Mouse (Mus musculus) left cerebral cortex, adult 2 months (tissue): ENCODE measurements at regions not wholly inside any gene's neighbourhood (a gene's known extent, or its start where the extent isn't known, plus 50 kb on each side); places are given as distances from the start of the nearest gene placed in this dataset.

Source experiments
- DNase-seq, 2 experiments: peaks; one replicate each; pipeline ENCODE4 v3.0.0; 2021 to 2022; ENCODE audit warnings: low spot score in 2 of 2, mixed read lengths in 1 of 2; ENCODE audit errors: extremely low spot score in 1 of 2
- H3K27ac ChIP-seq: fragments of 200-600 bp; 2 replicates; pipeline ENCODE4 v1.8.1; 2022
- H3K4me3 ChIP-seq: fragments of 200-600 bp; 2 replicates; pipeline ENCODE4 v1.8.1; 2022
- CTCF ChIP-seq: fragments of 200-600 bp; IDR thresholded peaks from 2 replicates; pipeline ENCODE4 v1.8.1; 2022; ENCODE audit warnings: antibody characterized with exemption, mild to moderate bottlenecking, moderate library complexity
- intact Hi-C: fragments of 180-260 bp; cut with DNase I; formaldehyde crosslinking; loops from one replicate; pipeline ENCODE4 v1.15.1; 2025

DNA sequence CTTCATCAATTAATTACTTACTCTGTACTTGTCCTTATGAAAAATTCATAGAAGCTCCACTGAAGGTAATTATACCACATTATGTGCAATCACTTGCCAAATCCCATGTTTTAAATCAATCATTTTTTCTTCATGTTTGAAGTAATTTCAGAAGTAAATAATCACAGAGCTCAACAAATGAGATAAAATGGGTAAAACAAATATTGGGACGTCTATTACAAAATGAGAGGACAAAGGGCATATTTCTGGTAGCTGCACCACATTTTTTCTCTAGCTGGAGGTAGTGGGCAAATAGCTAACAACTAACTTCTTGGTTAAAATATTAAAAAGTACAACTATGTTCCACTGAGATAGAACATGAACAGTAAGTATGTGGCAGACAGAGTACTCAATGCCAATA lies 681.3 kb upstream of the Pot1a start:
- H3K27ac ChIP-seq, result no peak overlapping the region
- TF ChIP-seq CTCF, result no peak
- no peak overlapping the region for H3K4me3 ChIP-seq
- no peak for DNase-seq
- intact Hi-C loops, result no loop called here

DNA sequence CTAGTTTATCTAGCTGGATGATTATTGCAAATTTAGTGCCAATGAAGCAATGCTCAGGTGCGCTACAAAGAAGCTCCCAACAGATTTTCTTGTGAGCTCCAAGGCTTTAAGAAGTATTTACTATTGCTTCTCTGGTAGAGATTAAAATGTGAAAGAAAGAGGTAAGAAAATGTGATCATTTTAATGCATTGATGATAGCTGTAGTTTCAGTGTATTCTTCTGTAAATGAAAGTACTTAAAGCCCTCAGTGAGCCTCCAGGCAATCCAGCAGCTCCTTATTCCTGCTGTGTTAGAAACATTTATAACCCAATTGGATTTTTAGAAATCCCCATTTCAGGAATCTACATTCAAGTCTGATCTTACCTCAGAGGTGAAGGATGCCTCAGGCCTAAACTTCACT lies 675.4 kb upstream of the Pot1a start:
- DNase-seq, result no peak
- Histone ChIP-seq H3K4me3 (no peak overlapping the region), H3K27ac (no peak overlapping the region)
- intact Hi-C loops, result loop anchor here (5.0 kb wide), 1 partner anchor 418 kb away; no protein-coding TSS in a partner anchor
- TF ChIP-seq CTCF, result no peak

DNA sequence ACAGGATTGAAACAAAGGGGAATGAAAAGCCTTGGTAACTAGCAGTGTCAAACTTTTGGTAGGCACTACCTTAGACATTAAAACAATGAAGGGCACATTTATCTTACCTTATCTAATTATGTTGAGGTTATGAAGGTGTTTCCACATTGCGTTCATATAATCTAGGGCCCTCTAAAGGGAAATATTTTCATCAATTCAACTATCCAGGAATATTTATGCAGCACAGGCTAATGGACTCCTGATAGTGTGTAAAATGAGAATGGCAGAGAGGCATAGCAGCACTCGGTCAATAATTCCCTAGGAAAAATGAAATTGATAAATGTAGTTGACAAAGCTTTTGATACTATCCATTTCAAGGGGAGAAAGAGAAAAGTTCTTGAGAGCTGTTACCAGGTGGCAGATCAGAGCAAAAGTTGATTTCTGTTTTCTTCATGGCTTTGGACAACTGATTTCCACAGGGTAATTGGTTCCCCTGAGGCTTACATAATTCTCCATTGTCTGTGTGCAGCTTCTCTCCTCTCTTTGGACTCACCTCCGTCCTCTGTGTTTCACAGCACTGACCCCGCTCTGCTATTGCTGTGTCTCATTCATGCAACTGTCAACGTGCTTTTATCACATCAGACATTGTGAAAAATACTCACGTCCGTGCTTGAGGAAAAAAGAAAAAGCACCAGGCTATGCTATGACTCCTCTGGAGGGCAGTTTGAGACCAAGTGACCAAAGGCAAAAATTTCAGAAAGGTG lies 632.3 kb upstream of the Pot1a start:
- intact Hi-C loops, result no loop called here
- no peak for DNase-seq
- H3K4me3 ChIP-seq, result no peak overlapping the region
- H3K27ac ChIP-seq, result no peak overlapping the region
- no peak for TF ChIP-seq CTCF

DNA sequence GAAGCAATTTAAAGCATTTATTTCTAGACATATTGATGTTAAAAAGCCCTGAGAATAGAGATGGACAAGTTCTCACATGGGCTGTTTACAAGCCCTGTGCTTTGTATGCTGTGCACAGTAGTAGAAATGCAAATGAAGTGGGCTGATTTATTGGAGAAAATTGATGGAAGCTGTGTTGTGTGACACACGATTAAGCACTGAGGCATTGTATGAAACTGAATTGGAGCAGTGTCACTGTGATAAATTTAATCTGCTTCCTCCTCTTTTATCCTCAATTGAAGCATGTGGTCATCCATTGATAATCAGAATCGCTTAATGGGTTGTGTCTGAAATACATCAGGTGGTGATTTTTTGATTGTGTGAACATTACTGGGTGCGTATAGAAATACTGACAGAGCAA lies 631.4 kb upstream of the Pot1a start:
- no peak for TF ChIP-seq CTCF
- DNase-seq, result no peak
- H3K27ac ChIP-seq, result no peak overlapping the region
- intact Hi-C loops, result no loop called here
- no peak overlapping the region for H3K4me3 ChIP-seq
